Mouse (Mus musculus): ENCODE results near the gene Ipo5.

Ipo5 gene

GRCm38 (mm10) chr14:120910733-120911324 is at the start of gene Ipo5:
TSS of gene Ipo5 (plus strand) at chr14:120911224.
- peak; percentile 88 for DNase-seq (ENCODE audit: low spot score)

GRCm38 (mm10) chr14:120863205-120863604 is 47.8 kb upstream of the Ipo5 start:
- DNase-seq (ENCODE audit: low spot score) = no peak

GRCm38 (mm10) chr14:120864896-120865295 is 46.1 kb upstream of the Ipo5 start:
- no peak for DNase-seq (ENCODE audit: low spot score)

- DNase-seq (ENCODE audit: low spot score) = no peak
Observed at GRCm38 (mm10) chr14:120866573-120866972, 44.5 kb upstream of the Ipo5 start.

- DNase-seq (ENCODE audit: low spot score) = no peak
Observed at GRCm38 (mm10) chr14:120867121-120867520, 43.9 kb upstream of the Ipo5 start.

- DNase-seq (ENCODE audit: low spot score) = peak; percentile 57
Observed at GRCm38 (mm10) chr14:120868494-120868893, 42.5 kb upstream of the Ipo5 start.

- DNase-seq (ENCODE audit: low spot score) = no peak
Observed at GRCm38 (mm10) chr14:120870736-120871135, 40.3 kb upstream of the Ipo5 start.

GRCm38 (mm10) chr14:120874397-120874796 is 36.6 kb upstream of the Ipo5 start:
- DNase-seq (ENCODE audit: low spot score) = no peak

GRCm38 (mm10) chr14:120875144-120875543 is 35.9 kb upstream of the Ipo5 start:
- no peak for DNase-seq (ENCODE audit: low spot score)

- DNase-seq (ENCODE audit: low spot score) = no peak
Observed at GRCm38 (mm10) chr14:120875811-120876388, 35.1 kb upstream of the Ipo5 start.

- no peak for DNase-seq (ENCODE audit: low spot score)
Observed at GRCm38 (mm10) chr14:120877147-120877546, 33.9 kb upstream of the Ipo5 start.

GRCm38 (mm10) chr14:120879026-120879425 is 32.0 kb upstream of the Ipo5 start:
- DNase-seq (ENCODE audit: low spot score) = no peak

GRCm38 (mm10) chr14:120880601-120881000 is 30.4 kb upstream of the Ipo5 start:
- no peak for DNase-seq (ENCODE audit: low spot score)

GRCm38 (mm10) chr14:120881054-120881453 is 30.0 kb upstream of the Ipo5 start:
- no peak for DNase-seq (ENCODE audit: low spot score)

GRCm38 (mm10) chr14:120888681-120889080 is 22.3 kb upstream of the Ipo5 start:
- no peak for DNase-seq (ENCODE audit: low spot score)

- DNase-seq (ENCODE audit: low spot score) = no peak
Observed at GRCm38 (mm10) chr14:120892369-120892768, 18.7 kb upstream of the Ipo5 start.

- no peak for DNase-seq (ENCODE audit: low spot score)
Observed at GRCm38 (mm10) chr14:120896613-120897012, 14.4 kb upstream of the Ipo5 start.

- DNase-seq (ENCODE audit: low spot score) = no peak
Observed at GRCm38 (mm10) chr14:120898876-120899275, 12.1 kb upstream of the Ipo5 start.

GRCm38 (mm10) chr14:120909396-120909795 is 1.6 kb upstream of the Ipo5 start:
- DNase-seq (ENCODE audit: low spot score) = peak; percentile 71

GRCm38 (mm10) chr14:120910320-120910719 is 704 bp upstream of the Ipo5 start:
- peak; percentile 27 for DNase-seq (ENCODE audit: low spot score)

- peak; percentile 31 for DNase-seq (ENCODE audit: low spot score)
Observed at GRCm38 (mm10) chr14:120911388-120911901, 421 bp downstream of the Ipo5 start.

- peak; percentile 18 for DNase-seq (ENCODE audit: low spot score)
Observed at GRCm38 (mm10) chr14:120912090-120912710, 1.2 kb downstream of the Ipo5 start.

GRCm38 (mm10) chr14:120912916-120913315 is 1.9 kb downstream of the Ipo5 start:
- no peak for DNase-seq (ENCODE audit: low spot score)

All from adipocyte (in vitro differentiated cells).